Mouse (Mus musculus) CD4-positive naive resting alpha-beta T cell, adult 57 days (primary cell): ENCODE data around the gene Sox4. TPM values are rescaled to one million over a fixed set of nuclear protein-coding genes. Genes with fewer than 3 reads are reported as not detected.

Source experiments
- total RNA-seq: library from RNA; stranded (reverse); gene quantifications from one replicate; pipeline ENCODE4 v1.2.4, GENCODE M21; 2023

The Sox4 gene
- 15.6 TPM for total RNA-seq

GRCm38 (mm10) chr13:28953581-28953991 is at the start of gene Sox4:
Gene Sox4, minus strand, starts transcription at chr13:28953713.

